Mouse (Mus musculus): ENCODE data around the gene 9230113P08Rik. TPM values are rescaled to one million over a fixed set of nuclear protein-coding genes. Genes with fewer than 3 reads are reported as not detected.
"Not testable (repeated sequence)": the region's sequence is repeated elsewhere in the genome, so short reads cannot be mapped to it uniquely, and the experiment has no call there.

Gene 9230113P08Rik
- not detected in 2 replicates for polyA plus RNA-seq (2014; fragmentation: Nextera tagmentation; extraction: Ambion mirVana)

- not testable (repeated sequence) for H3K4me3 ChIP-seq (replicated peaks; ENCODE audit: low read length); DNase-seq (ENCODE audit: low spot score); H3K36me3 ChIP-seq (replicated peaks; ENCODE audit: control insufficient read depth, insufficient read depth); H3K9ac ChIP-seq; H3K4me1 ChIP-seq (replicated peaks; ENCODE audit: control insufficient read depth, insufficient read depth, low read length); H3K27ac ChIP-seq; H3K4me2 ChIP-seq (replicated peaks); H3K27me3 ChIP-seq (ENCODE audit: control insufficient read depth, insufficient read depth, low read length); ATAC-seq (ENCODE audit: low FRiP score)
- 0 out of 2 replicates have a peak, but pooled peaks cover 13% of the 10 kb centered on the region for H3K9me3 ChIP-seq (ENCODE audit: control insufficient read depth, low read length)
Measured at GRCm38 (mm10) chr9:35908123-35908522, at the start of gene 9230113P08Rik. Gene 9230113P08Rik (plus strand): TSS chr9:35908423.

GRCm38 (mm10) chr9:35893112-35893511 lies 15.1 kb upstream of the 9230113P08Rik start:
- H3K9ac ChIP-seq; ATAC-seq (ENCODE audit: low FRiP score); H3K27me3 ChIP-seq (ENCODE audit: control insufficient read depth, insufficient read depth, low read length); H3K9me3 ChIP-seq (ENCODE audit: control insufficient read depth, low read length); H3K27ac ChIP-seq; H3K4me2 ChIP-seq (replicated peaks); H3K4me3 ChIP-seq (replicated peaks; ENCODE audit: low read length); H3K36me3 ChIP-seq (replicated peaks; ENCODE audit: control insufficient read depth, insufficient read depth); DNase-seq (ENCODE audit: low spot score); H3K4me1 ChIP-seq (replicated peaks; ENCODE audit: control insufficient read depth, insufficient read depth, low read length): not testable (repeated sequence)
- 73% methylated on average over 1 of the region's 1 CpGs for WGBS

- 77% methylated on average over 2 of the region's 2 CpGs for WGBS
- Histone ChIP-seq H3K9ac (no peak overlapping the region), H3K27me3 (ENCODE audit: control insufficient read depth, insufficient read depth, low read length) (no peaks in the 10 kb centered on the region), H3K27ac (no peak overlapping the region), H3K4me3 (replicated peaks; ENCODE audit: low read length) (no peak overlapping the region), H3K9me3 (ENCODE audit: control insufficient read depth, low read length) (0 out of 2 replicates have a peak, but pooled peaks cover 13% of the 10 kb centered on the region), H3K4me1 (replicated peaks; ENCODE audit: control insufficient read depth, insufficient read depth, low read length) (no peaks in the 10 kb centered on the region), H3K4me2 (replicated peaks) (no peak overlapping the region), H3K36me3 (replicated peaks; ENCODE audit: control insufficient read depth, insufficient read depth) (no peaks in the 10 kb centered on the region)
- no peak for ATAC-seq (ENCODE audit: low FRiP score)
- DNase-seq (ENCODE audit: low spot score) = no peak
Measured at GRCm38 (mm10) chr9:35904494-35904893, 3.7 kb upstream of the 9230113P08Rik start.

- H3K27me3 ChIP-seq (ENCODE audit: control insufficient read depth, insufficient read depth, low read length) = no peaks in the 10 kb centered on the region
- no peak for ATAC-seq (ENCODE audit: low FRiP score)
Measured at GRCm38 (mm10) chr9:35930817-35931216, 22.6 kb downstream of the 9230113P08Rik start.

More at GRCm38 (mm10) chr9:35930817-35931216, 22.6 kb downstream of the 9230113P08Rik start:
- H3K4me1 ChIP-seq (replicated peaks; ENCODE audit: control insufficient read depth, insufficient read depth, low read length) = no peaks in the 10 kb centered on the region
- WGBS = 86% methylated on average over 2 of the region's 2 CpGs
- H3K4me3 ChIP-seq (replicated peaks; ENCODE audit: low read length) = no peak overlapping the region
- DNase-seq (ENCODE audit: low spot score) = no peak
- no peak overlapping the region for H3K9ac ChIP-seq
- H3K9me3 ChIP-seq (ENCODE audit: control insufficient read depth, low read length) = no peaks in the 10 kb centered on the region
- H3K27ac ChIP-seq = no peak overlapping the region
- no peak overlapping the region for H3K4me2 ChIP-seq (replicated peaks)
- H3K36me3 ChIP-seq (replicated peaks; ENCODE audit: control insufficient read depth, insufficient read depth) = no peaks in the 10 kb centered on the region

Other genes with a start within 250 kb of the 9230113P08Rik start
- not detected in 2 replicates for gene Pate1, start 221.0 kb upstream of the 9230113P08Rik start, polyA plus RNA-seq (2014; fragmentation: Nextera tagmentation; extraction: Ambion mirVana)
- gene Gm17677, start 167.4 kb upstream of the 9230113P08Rik start, polyA plus RNA-seq (2014; fragmentation: Nextera tagmentation; extraction: Ambion mirVana) = not detected in 2 replicates
- not detected in 2 replicates for gene Gm17727, start 130.3 kb upstream of the 9230113P08Rik start, polyA plus RNA-seq (2014; fragmentation: Nextera tagmentation; extraction: Ambion mirVana)
- gene Gm27235, start 118.3 kb upstream of the 9230113P08Rik start, polyA plus RNA-seq (2014; fragmentation: Nextera tagmentation; extraction: Ambion mirVana) = not detected in 2 replicates
- not detected in 2 replicates for gene D730048I06Rik, start 118.3 kb upstream of the 9230113P08Rik start, polyA plus RNA-seq (2014; fragmentation: Nextera tagmentation; extraction: Ambion mirVana)
- gene 9230110F15Rik, start 64.3 kb upstream of the 9230113P08Rik start, polyA plus RNA-seq (2014; fragmentation: Nextera tagmentation; extraction: Ambion mirVana) = not detected in 2 replicates
- not detected in 2 replicates for gene Gm5916, start 220.4 kb downstream of the 9230113P08Rik start, polyA plus RNA-seq (2014; fragmentation: Nextera tagmentation; extraction: Ambion mirVana)

Measured in hindbrain, embryonic 14.5 days (tissue).